Mouse (Mus musculus) liver, embryonic 13.5 days (tissue): ENCODE measurements around the gene Zfyve28. TPM values are rescaled to one million over a fixed set of nuclear protein-coding genes. Genes with fewer than 3 reads are reported as not detected.

Source experiments
- ATAC-seq: fragments of 200-750 bp; cut with Nextera tagmentation; 2 replicates; pipeline ENCODE4 v1.8.0; 2017; ENCODE audit warnings: low read depth, mild to moderate bottlenecking, moderate number of reproducible peaks, moderate library complexity
- DNase-seq: peaks from one replicate; pipeline ENCODE4 v3.0.0; 2022
- H3K27ac ChIP-seq: fragments of 300-500 bp; sonication (generic); 2 replicates; pipeline ENCODE4 v1.5.1; 2015; ENCODE audit warnings: moderate library complexity, mild to moderate bottlenecking, inconsistent platforms
- H3K27me3 ChIP-seq: fragments of 300-500 bp; sonication (generic); 2 replicates; pipeline ENCODE4 v1.6.1; 2015; ENCODE audit warnings: mild to moderate bottlenecking, inconsistent platforms
- H3K36me3 ChIP-seq: fragments of 300-500 bp; sonication (generic); 2 replicates; pipeline ENCODE4 v1.6.1; 2015; ENCODE audit warnings: mild to moderate bottlenecking, inconsistent platforms
- H3K4me1 ChIP-seq: fragments of 300-500 bp; sonication (generic); replicated peaks from 2 replicates; pipeline ENCODE4 v1.6.1; 2015; ENCODE audit warnings: inconsistent platforms
- H3K4me2 ChIP-seq: fragments of 300-500 bp; sonication (generic); 2 replicates; pipeline ENCODE4 v1.6.1; 2015; ENCODE audit warnings: inconsistent platforms, mild to moderate bottlenecking, moderate library complexity
- H3K4me3 ChIP-seq: fragments of 300-500 bp; sonication (generic); replicated peaks from 2 replicates; pipeline ENCODE4 v1.5.1; 2015; ENCODE audit warnings: mild to moderate bottlenecking, inconsistent platforms
- H3K9ac ChIP-seq: fragments of 300-500 bp; sonication (generic); 2 replicates; pipeline ENCODE4 v1.6.1; 2015; ENCODE audit warnings: mild to moderate bottlenecking, inconsistent platforms
- H3K9me3 ChIP-seq: fragments of 300-500 bp; sonication (generic); replicated peaks from 2 replicates; pipeline ENCODE4 v1.6.1; 2016; ENCODE audit warnings: inconsistent platforms
- WGBS: fragments of 180-500 bp; shearing (Covaris S2); methylation state at CpG from one replicate; pipeline ENCODE4 v1.1.7; 2015; ENCODE audit not compliant: insufficient replicate concordance; 5-methylcytosine and 5-hydroxymethylcytosine counted together
- polyA plus RNA-seq: library from polyadenylated mRNA; unstranded; fragments of >200 nt; fragmentation: Nextera tagmentation; extraction: Ambion mirVana; gene quantifications from 2 replicates; pipeline ENCODE4 v1.2.1, GENCODE M21; 2015

Gene Zfyve28
- polyA plus RNA-seq, 1 experiment from 2014 or later = 0.02 TPM

DNA sequence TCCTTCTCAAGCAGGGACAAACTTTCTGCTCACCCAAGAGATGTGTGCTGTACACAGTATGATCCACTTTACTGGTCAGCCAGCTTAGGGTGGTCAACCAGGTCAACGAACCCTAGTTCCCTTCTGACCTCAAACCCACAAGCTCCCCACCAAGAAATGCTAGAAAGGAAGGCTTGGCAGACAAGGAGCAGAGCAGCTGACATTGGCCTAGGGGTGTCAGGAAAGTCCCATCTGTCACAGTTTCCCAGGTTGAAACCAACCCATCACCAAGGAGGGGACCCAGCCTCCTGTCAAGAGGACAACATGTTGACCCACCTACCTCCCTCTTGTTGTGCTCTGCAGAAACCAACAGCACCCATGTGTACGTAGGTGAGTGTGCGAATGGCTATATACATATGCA, 41.8 kb downstream of the Zfyve28 start:
- Histone ChIP-seq H3K27ac (no peak overlapping the region), H3K4me1 (peaks cover 13% of the 10 kb centered on the region), H3K4me3 (no peak overlapping the region), H3K9me3 (no peaks in the 10 kb centered on the region), H3K36me3 (no peaks in the 10 kb centered on the region), H3K27me3 (no peaks in the 10 kb centered on the region), H3K9ac (no peak overlapping the region), H3K4me2 (no peak overlapping the region)
- no peak for DNase-seq
- ATAC-seq = no peak
- WGBS = 83% methylated on average over 3 of the region's 3 CpGs

DNA sequence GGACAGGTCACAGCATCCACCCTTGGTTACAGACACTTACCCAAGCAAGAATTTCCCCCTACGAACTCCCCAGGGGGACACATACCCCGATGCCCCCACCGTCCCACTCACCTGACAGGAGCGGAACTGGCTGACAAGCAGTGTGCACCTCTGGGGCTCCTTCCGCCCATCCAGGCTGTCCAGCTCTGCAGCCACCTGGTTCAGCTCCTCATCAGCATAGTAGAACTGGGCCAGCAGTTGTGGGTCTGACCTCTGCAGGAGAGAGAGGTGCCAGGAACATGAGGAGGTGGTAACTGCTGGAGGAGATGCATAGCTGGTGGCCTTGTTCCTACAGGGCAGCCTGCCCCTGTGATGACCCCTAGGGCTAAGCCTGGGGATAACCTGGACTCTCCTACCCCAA, 45.2 kb downstream of the Zfyve28 start:
- ATAC-seq = 0 out of 2 replicates have a peak, but pooled peaks have one; percentile 15
- no peak overlapping the region for H3K4me3 ChIP-seq

DNA sequence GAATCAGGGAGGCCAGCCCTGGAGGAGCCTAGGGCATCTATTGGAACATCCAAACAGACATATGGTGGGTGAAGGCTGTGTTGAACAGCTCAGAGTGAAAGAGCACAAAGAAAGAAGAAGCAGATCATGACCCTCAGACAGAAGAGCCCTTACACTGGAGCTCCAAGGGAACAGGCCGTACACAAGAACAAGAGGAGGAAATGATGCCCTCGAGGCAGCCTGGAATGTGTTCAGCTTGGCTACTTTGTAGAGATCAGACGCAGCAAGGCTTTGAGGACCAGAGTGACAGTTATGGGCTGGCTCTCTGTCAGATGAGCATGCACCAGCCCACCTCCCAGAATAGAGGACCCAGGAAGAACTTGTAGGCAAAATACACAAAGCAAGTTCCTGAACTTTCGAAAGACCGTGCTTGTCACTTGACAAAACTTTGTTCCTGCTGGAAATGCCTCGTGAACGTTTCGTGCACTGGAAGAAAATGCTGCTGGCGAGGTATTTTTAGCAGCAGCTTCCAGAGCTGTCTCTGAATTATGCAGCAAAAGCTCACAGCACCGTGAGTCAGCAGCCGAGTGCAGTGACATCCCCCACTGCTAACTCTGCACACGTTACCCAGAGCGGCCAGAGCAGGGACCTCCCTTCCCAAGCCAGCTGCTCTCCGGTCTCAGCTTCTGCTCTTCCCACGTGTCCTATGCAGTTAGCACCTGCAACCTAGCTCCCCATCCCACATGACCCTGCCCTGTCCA, 45.9 kb downstream of the Zfyve28 start:
- 8% methylated on average over 15 of the region's 15 CpGs for WGBS
- Histone ChIP-seq H3K9ac (peak overlapping the region; percentile 5; the same call in 1 of the 2 replicates), H3K9me3 (no peaks in the 10 kb centered on the region), H3K27ac (no peak overlapping the region), H3K36me3 (no peaks in the 10 kb centered on the region), H3K4me2 (peak overlapping the region; percentile 8), H3K27me3 (no peaks in the 10 kb centered on the region), H3K4me3 (no peak overlapping the region), H3K4me1 (peaks cover 13% of the 10 kb centered on the region)
- DNase-seq (peak; percentile 10), ATAC-seq (peak; percentile 50)

More for the DNA sequence above, 45.2 kb downstream of the Zfyve28 start:
- WGBS = 65% methylated on average over 5 of the region's 5 CpGs
- Histone ChIP-seq H3K9me3 (no peaks in the 10 kb centered on the region), H3K27me3 (no peaks in the 10 kb centered on the region), H3K4me2 (0 out of 2 replicates have a peak overlapping the region, but pooled peaks have one; percentile 8), H3K9ac (no peak overlapping the region; the same call in 1 of the 2 replicates), H3K4me1 (peaks cover 13% of the 10 kb centered on the region), H3K27ac (no peak overlapping the region), H3K36me3 (no peaks in the 10 kb centered on the region)
- no peak for DNase-seq

DNA sequence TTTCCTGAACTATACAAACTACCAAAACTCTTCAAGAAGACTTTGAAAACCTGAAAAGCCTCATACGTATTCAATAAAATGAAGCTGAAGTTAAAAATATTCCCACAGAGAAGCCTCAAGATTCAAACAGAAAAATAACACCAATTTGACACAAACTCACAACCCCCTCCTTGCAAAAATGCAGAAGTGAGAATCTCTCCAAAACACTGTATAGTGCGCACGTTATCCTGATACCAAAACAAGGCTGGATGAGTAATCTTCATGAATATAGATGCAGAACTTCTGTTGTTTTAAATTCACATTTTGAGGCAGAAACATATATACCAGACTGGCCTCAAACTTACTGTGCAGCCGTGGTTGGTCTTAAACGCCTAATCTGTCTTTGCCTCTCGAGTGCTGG, 49.8 kb downstream of the Zfyve28 start:
- Histone ChIP-seq H3K9ac (no peak overlapping the region), H3K4me1 (peaks cover 13% of the 10 kb centered on the region), H3K27ac (no peak overlapping the region), H3K4me3 (no peak overlapping the region), H3K36me3 (no peaks in the 10 kb centered on the region), H3K9me3 (no peaks in the 10 kb centered on the region), H3K4me2 (no peak overlapping the region), H3K27me3 (no peaks in the 10 kb centered on the region)
- WGBS = 70% methylated on average over 6 of the region's 6 CpGs
- DNase-seq (no peak), ATAC-seq (no peak)

GRCm38 (mm10) chr5:34235898-34236420, 52.3 kb downstream of the Zfyve28 start:
- H3K27me3 ChIP-seq = no peaks in the 10 kb centered on the region
- no peak overlapping the region for H3K4me2 ChIP-seq
- no peak for ATAC-seq
- H3K9ac ChIP-seq = no peak overlapping the region
- peak; percentile 13 for DNase-seq
- no peak overlapping the region for H3K27ac ChIP-seq
- no peaks in the 10 kb centered on the region for H3K36me3 ChIP-seq
- H3K9me3 ChIP-seq = no peaks in the 10 kb centered on the region
- no peak overlapping the region for H3K4me3 ChIP-seq
- WGBS = 41% methylated on average over 10 of the region's 10 CpGs
- H3K4me1 ChIP-seq = no peaks in the 10 kb centered on the region

DNA sequence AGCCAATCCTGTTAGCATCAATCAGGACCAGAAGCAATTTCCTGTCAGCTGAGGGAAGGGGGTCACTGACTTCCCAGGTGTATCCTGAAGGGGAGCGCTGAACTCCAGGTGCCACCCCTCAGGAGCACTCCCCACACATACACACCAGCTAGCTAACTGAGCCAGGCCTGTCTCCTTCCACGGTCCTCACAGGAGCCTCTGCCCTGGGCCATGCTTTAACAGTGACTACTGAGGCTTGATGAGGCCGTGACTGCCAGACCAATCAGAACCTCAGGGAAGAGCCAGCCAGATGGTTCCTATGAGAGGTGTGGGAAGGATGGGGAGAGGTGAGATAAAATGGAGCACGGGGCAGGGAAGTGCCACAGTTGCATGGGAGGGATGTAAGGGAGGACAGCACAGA, 53.2 kb downstream of the Zfyve28 start:
- 57% methylated on average over 4 of the region's 4 CpGs for WGBS
- Histone ChIP-seq H3K4me3 (no peak overlapping the region), H3K27me3 (no peaks in the 10 kb centered on the region), H3K9ac (no peak overlapping the region), H3K4me1 (no peaks in the 10 kb centered on the region), H3K9me3 (no peaks in the 10 kb centered on the region), H3K36me3 (no peaks in the 10 kb centered on the region), H3K4me2 (no peak overlapping the region), H3K27ac (no peak overlapping the region)
- ATAC-seq = no peak
- no peak for DNase-seq

- 64% methylated on average over 6 of the region's 6 CpGs for WGBS
- no peak overlapping the region for H3K9ac ChIP-seq
- ATAC-seq (no peak), DNase-seq (no peak)
- H3K4me3 ChIP-seq = no peak overlapping the region
- no peaks in the 10 kb centered on the region for H3K9me3 ChIP-seq
- H3K4me1 ChIP-seq = no peaks in the 10 kb centered on the region
- H3K27me3 ChIP-seq = no peaks in the 10 kb centered on the region
- H3K36me3 ChIP-seq = no peaks in the 10 kb centered on the region
- no peak overlapping the region for H3K27ac ChIP-seq
- no peak overlapping the region for H3K4me2 ChIP-seq
These were observed 55.1 kb downstream of the Zfyve28 start for GRCm38 (mm10) chr5:34233221-34233515.

- 43% methylated on average over 8 of the region's 8 CpGs for WGBS
- no peak overlapping the region for H3K9ac ChIP-seq
- ATAC-seq = no peak
These were observed 55.6 kb downstream of the Zfyve28 start for GRCm38 (mm10) chr5:34232481-34233220.

DNA sequence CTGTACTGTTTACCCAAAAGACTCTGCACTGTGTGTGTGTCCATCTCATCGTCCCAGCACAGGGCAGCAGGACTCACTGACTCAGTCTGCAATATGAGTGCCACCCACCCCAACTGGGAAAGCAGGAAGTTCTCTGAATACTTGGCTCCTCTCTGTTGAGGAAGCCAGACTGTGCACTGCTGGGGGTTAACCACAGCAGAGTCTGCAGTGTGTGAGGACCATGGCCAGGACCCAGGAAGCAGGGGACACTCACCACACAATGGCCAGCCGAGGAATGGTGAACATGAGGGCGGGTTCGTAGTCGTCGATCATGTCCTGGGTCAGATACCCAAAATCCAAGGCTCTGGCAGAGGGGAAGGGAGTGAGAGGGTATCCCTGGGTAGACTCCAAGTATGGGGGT, 56.3 kb downstream of the Zfyve28 start:
- Histone ChIP-seq H3K27ac (no peak overlapping the region), H3K9me3 (no peaks in the 10 kb centered on the region), H3K27me3 (no peaks in the 10 kb centered on the region), H3K4me2 (no peak overlapping the region), H3K36me3 (no peaks in the 10 kb centered on the region), H3K4me1 (no peaks in the 10 kb centered on the region), H3K4me3 (no peak overlapping the region), H3K9ac (no peak overlapping the region)
- ATAC-seq (no peak), DNase-seq (no peak)
- WGBS = 38% methylated on average over 6 of the region's 6 CpGs

More at GRCm38 (mm10) chr5:34232481-34233220, 55.6 kb downstream of the Zfyve28 start:
- H3K36me3 ChIP-seq = no peaks in the 10 kb centered on the region
- no peaks in the 10 kb centered on the region for H3K27me3 ChIP-seq
- no peak overlapping the region for H3K4me3 ChIP-seq
- no peak overlapping the region for H3K27ac ChIP-seq
- no peak for DNase-seq
- no peaks in the 10 kb centered on the region for H3K4me1 ChIP-seq
- no peaks in the 10 kb centered on the region for H3K9me3 ChIP-seq
- H3K4me2 ChIP-seq = no peak overlapping the region

DNA sequence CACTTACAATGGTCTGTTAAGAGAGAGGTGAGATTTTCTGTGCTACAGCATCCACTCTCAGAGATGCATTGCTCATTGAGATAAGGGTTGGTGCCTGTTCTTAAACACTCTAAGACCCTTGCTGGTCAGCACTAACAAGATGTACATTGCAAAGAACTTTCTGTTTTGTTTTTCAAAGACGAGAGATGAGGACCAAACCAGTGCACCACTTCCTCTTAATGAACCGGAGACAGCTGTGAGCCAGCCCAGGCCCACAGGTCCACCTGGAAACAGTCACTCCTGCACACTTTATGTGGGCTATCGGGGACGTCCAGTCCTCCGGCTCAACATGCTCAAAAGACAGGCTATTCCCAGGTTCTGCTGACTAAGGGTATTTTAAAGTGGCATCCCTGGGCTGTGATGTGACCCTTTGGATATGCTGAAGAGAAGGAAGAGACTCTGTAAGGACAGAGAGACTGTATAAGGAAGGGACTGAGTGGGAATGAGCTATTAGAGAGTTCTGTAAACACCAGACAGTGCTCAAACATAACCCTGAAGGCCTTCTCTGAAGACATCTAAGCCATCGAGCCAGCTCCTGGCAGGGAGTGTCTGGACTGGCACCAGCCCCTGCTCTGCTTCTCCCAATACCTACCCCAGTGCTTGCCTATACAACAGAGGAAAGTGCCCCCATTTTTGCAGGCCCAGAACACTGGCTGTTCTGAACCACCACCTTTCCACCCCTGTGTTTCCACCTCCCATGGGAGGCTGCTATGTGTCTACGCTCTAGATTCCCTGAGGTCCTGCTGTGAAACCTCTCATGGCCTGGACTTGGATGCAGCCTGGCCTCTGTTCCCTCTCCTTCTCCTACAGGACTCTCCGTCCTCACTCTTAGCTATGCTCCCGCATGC, 57.4 kb downstream of the Zfyve28 start:
- H3K9ac ChIP-seq = no peak overlapping the region
- H3K36me3 ChIP-seq = no peaks in the 10 kb centered on the region
- H3K27me3 ChIP-seq = no peaks in the 10 kb centered on the region
- H3K27ac ChIP-seq = no peak overlapping the region
- ATAC-seq (no peak), DNase-seq (no peak)
- no peaks in the 10 kb centered on the region for H3K9me3 ChIP-seq
- no peak overlapping the region for H3K4me2 ChIP-seq
- H3K4me1 ChIP-seq = no peaks in the 10 kb centered on the region
- no peak overlapping the region for H3K4me3 ChIP-seq
- WGBS = 54% methylated on average over 9 of the region's 9 CpGs

DNA sequence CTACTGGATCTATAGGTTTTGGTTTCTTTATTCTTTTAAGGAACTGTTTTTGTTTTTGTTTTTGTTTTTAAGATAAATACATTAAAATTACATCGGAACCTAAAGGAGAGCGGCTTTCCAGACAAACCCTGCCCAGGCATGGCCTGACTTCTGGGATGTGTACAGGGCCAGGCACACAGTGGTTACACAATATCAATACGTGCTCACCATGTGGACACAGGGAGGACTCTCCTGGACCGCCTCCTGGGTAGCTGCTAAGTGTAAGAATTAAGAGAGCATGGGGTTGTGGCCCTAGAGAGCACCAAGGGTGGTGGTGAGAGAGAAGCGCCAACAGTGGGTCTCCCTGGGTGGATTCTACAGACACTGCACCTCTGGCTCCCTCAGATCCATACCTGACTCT, 58.7 kb downstream of the Zfyve28 start:
- H3K9me3 ChIP-seq = no peaks in the 10 kb centered on the region
- ATAC-seq = no peak
- H3K4me1 ChIP-seq = no peaks in the 10 kb centered on the region
- DNase-seq = no peak
- no peak overlapping the region for H3K27ac ChIP-seq
- no peak overlapping the region for H3K9ac ChIP-seq
- 83% methylated on average over 5 of the region's 5 CpGs for WGBS
- no peaks in the 10 kb centered on the region for H3K36me3 ChIP-seq
- no peaks in the 10 kb centered on the region for H3K27me3 ChIP-seq
- no peak overlapping the region for H3K4me2 ChIP-seq
- no peak overlapping the region for H3K4me3 ChIP-seq
